Mouse (Mus musculus) hindbrain, embryonic 11.5 days (tissue): ENCODE data around the gene Ccnjl. TPM values are rescaled to one million over a fixed set of nuclear protein-coding genes. Genes with fewer than 3 reads are reported as not detected.

Experiments used
- ATAC-seq: fragments of 200-750 bp; cut with Nextera tagmentation; 2 replicates; pipeline ENCODE4 v1.8.0; 2017; ENCODE audit warnings: mild to moderate bottlenecking, moderate TSS enrichment, moderate library complexity; ENCODE audit not compliant: low FRiP score
- DNase-seq: peaks from one replicate; pipeline ENCODE4 v3.0.0-alpha.2; 2015; ENCODE audit warnings: low spot score
- H3K27ac ChIP-seq: fragments of 300-500 bp; sonication (generic); 2 replicates; pipeline ENCODE4 v1.5.1; 2014; ENCODE audit warnings: mild to moderate bottlenecking, low read depth, low read length
- H3K27me3 ChIP-seq: fragments of 300-500 bp; sonication (generic); 2 replicates; pipeline ENCODE4 v1.6.1; 2014; ENCODE audit warnings: mild to moderate bottlenecking, low read length, moderate library complexity, mixed read lengths; ENCODE audit not compliant: control insufficient read depth, insufficient read depth
- H3K36me3 ChIP-seq: fragments of 300-500 bp; sonication (generic); 2 replicates; pipeline ENCODE4 v1.6.1; 2014; ENCODE audit warnings: mild to moderate bottlenecking, low read length, moderate library complexity, mixed read lengths; ENCODE audit not compliant: control insufficient read depth, insufficient read depth
- H3K4me1 ChIP-seq: fragments of 300-500 bp; sonication (generic); replicated peaks from 2 replicates; pipeline ENCODE4 v1.6.1; 2014; ENCODE audit warnings: low read length, mixed read lengths; ENCODE audit not compliant: control insufficient read depth, insufficient read depth
- H3K4me2 ChIP-seq: fragments of 300-500 bp; sonication (generic); replicated peaks from 2 replicates; pipeline ENCODE4 v1.6.1; 2014; ENCODE audit warnings: mild to moderate bottlenecking, low read depth, low read length
- H3K4me3 ChIP-seq: fragments of 300-500 bp; sonication (generic); 2 replicates; pipeline ENCODE4 v1.5.1; 2014; ENCODE audit warnings: low read depth, low read length
- H3K9ac ChIP-seq: fragments of 300-500 bp; sonication (generic); 2 replicates; pipeline ENCODE4 v1.6.1; 2014; ENCODE audit warnings: low read depth, low read length
- H3K9me3 ChIP-seq: fragments of 300-500 bp; sonication (generic); 2 replicates; pipeline ENCODE4 v1.6.1; 2016; ENCODE audit warnings: low read length; ENCODE audit not compliant: control insufficient read depth
- WGBS: fragments of 180-500 bp; shearing (Covaris S2); extraction: QIAGEN DNeasy Blood & Tissue Kit; methylation state at CpG from one replicate; pipeline ENCODE4 v1.1.7; 2014; 5-methylcytosine and 5-hydroxymethylcytosine counted together
- polyA plus RNA-seq: library from polyadenylated mRNA; unstranded; fragments of >200 nt; fragmentation: Nextera tagmentation; extraction: Ambion mirVana; gene quantifications from 2 replicates; pipeline ENCODE4 v1.2.1, GENCODE M21; 2014

Ccnjl gene
- polyA plus RNA-seq, 1 experiment from 2014 or later: 37.7 TPM

- Histone ChIP-seq H3K4me1 (peaks cover 5% of the 10 kb centered on the region; the same call in 1 of the 2 replicates), H3K4me3 (no peak overlapping the region), H3K27ac (peak overlapping the region; percentile 79), H3K9me3 (no peaks in the 10 kb centered on the region), H3K36me3 (peaks cover 6% of the 10 kb centered on the region; the same call in 1 of the 2 replicates), H3K4me2 (no peak overlapping the region), H3K27me3 (no peaks in the 10 kb centered on the region), H3K9ac (no peak overlapping the region)
- ATAC-seq (peak; percentile 88), DNase-seq (peak; percentile 62)
- 31% methylated on average over 6 of the region's 6 CpGs for WGBS
Observed at GRCm38 (mm10) chr11:43539863-43540262, 11.3 kb downstream of the Ccnjl start.

GRCm38 (mm10) chr11:43543711-43544466 lies 15.3 kb downstream of the Ccnjl start:
- peaks cover 6% of the 10 kb centered on the region; the same call in 1 of the 2 replicates for H3K36me3 ChIP-seq
- no peaks in the 10 kb centered on the region for H3K27me3 ChIP-seq
- no peaks in the 10 kb centered on the region for H3K9me3 ChIP-seq
- no peak overlapping the region for H3K4me3 ChIP-seq
- peaks cover 12% of the 10 kb centered on the region for H3K4me1 ChIP-seq
- ATAC-seq (no peak), DNase-seq (no peak)
- WGBS: 90% methylated on average over 15 of the region's 15 CpGs
- no peak overlapping the region for H3K27ac ChIP-seq
- H3K4me2 ChIP-seq: no peak overlapping the region
- no peak overlapping the region for H3K9ac ChIP-seq

GRCm38 (mm10) chr11:43544819-43545218 lies 16.2 kb downstream of the Ccnjl start:
- 89% methylated on average over 7 of the region's 7 CpGs for WGBS
- no peak for ATAC-seq
- Histone ChIP-seq H3K27me3 (no peaks in the 10 kb centered on the region), H3K9ac (no peak overlapping the region), H3K36me3 (peaks cover 6% of the 10 kb centered on the region; the same call in 1 of the 2 replicates), H3K4me2 (no peak overlapping the region), H3K27ac (no peak overlapping the region), H3K9me3 (no peaks in the 10 kb centered on the region), H3K4me1 (peaks cover 11% of the 10 kb centered on the region), H3K4me3 (no peak overlapping the region)
- DNase-seq: no peak

GRCm38 (mm10) chr11:43545873-43546475 lies 17.4 kb downstream of the Ccnjl start:
- Histone ChIP-seq H3K4me3 (no peak overlapping the region), H3K9me3 (no peaks in the 10 kb centered on the region), H3K27ac (no peak overlapping the region), H3K36me3 (peaks cover 6% of the 10 kb centered on the region; the same call in 1 of the 2 replicates), H3K9ac (no peak overlapping the region), H3K4me2 (0 out of 2 replicates have a peak overlapping the region, but pooled peaks have one; percentile 2), H3K4me1 (peaks cover 7% of the 10 kb centered on the region), H3K27me3 (no peaks in the 10 kb centered on the region)
- ATAC-seq (no peak), DNase-seq (no peak)
- WGBS: 53% methylated on average over 16 of the region's 16 CpGs

GRCm38 (mm10) chr11:43546678-43547077 lies 18.1 kb downstream of the Ccnjl start:
- H3K4me3 ChIP-seq: no peak overlapping the region
- 57% methylated on average over 4 of the region's 4 CpGs for WGBS
- H3K9me3 ChIP-seq: no peaks in the 10 kb centered on the region
- H3K27me3 ChIP-seq: no peaks in the 10 kb centered on the region
- no peak overlapping the region for H3K27ac ChIP-seq
- ATAC-seq (no peak), DNase-seq (no peak)
- H3K4me1 ChIP-seq: peaks cover 7% of the 10 kb centered on the region
- H3K36me3 ChIP-seq: peaks cover 6% of the 10 kb centered on the region; the same call in 1 of the 2 replicates
- no peak overlapping the region for H3K4me2 ChIP-seq
- no peak overlapping the region for H3K9ac ChIP-seq

- H3K27me3 ChIP-seq: no peaks in the 10 kb centered on the region
- no peaks in the 10 kb centered on the region for H3K9me3 ChIP-seq
- no peak overlapping the region for H3K4me2 ChIP-seq
- no peak overlapping the region for H3K4me3 ChIP-seq
- peak overlapping the region; percentile 19; the same call in 1 of the 2 replicates for H3K9ac ChIP-seq
- ATAC-seq: peak; percentile 41
- H3K36me3 ChIP-seq: peaks cover 6% of the 10 kb centered on the region; the same call in 1 of the 2 replicates
- peaks cover 7% of the 10 kb centered on the region for H3K4me1 ChIP-seq
- WGBS: 41% methylated on average over 7 of the region's 7 CpGs
- peak; percentile 43 for DNase-seq
- peak overlapping the region; percentile 58 for H3K27ac ChIP-seq
Observed at GRCm38 (mm10) chr11:43548148-43548547, 19.6 kb downstream of the Ccnjl start.

GRCm38 (mm10) chr11:43548657-43549435 lies 20.3 kb downstream of the Ccnjl start:
- no peak for ATAC-seq
- Histone ChIP-seq H3K9me3 (no peaks in the 10 kb centered on the region), H3K9ac (no peak overlapping the region), H3K4me1 (peaks cover 7% of the 10 kb centered on the region), H3K4me3 (no peak overlapping the region), H3K36me3 (no peaks in the 10 kb centered on the region), H3K4me2 (no peak overlapping the region), H3K27ac (0 out of 2 replicates have a peak overlapping the region, but pooled peaks have one; percentile 58), H3K27me3 (no peaks in the 10 kb centered on the region)
- DNase-seq: no peak
- 83% methylated on average over 12 of the region's 12 CpGs for WGBS

- DNase-seq (no peak), ATAC-seq (no peak)
- 48% methylated on average over 11 of the region's 11 CpGs for WGBS
- no peaks in the 10 kb centered on the region for H3K36me3 ChIP-seq
- H3K4me2 ChIP-seq: no peak overlapping the region
- H3K4me1 ChIP-seq: peaks cover 7% of the 10 kb centered on the region
- no peaks in the 10 kb centered on the region for H3K27me3 ChIP-seq
- no peak overlapping the region for H3K27ac ChIP-seq
- no peaks in the 10 kb centered on the region for H3K9me3 ChIP-seq
- no peak overlapping the region for H3K4me3 ChIP-seq
- H3K9ac ChIP-seq: no peak overlapping the region
Observed at GRCm38 (mm10) chr11:43549701-43550100, 21.1 kb downstream of the Ccnjl start.
